Comparison of ENCODE assay signal across 1 mouse cellular context in the genomic region with DNA sequence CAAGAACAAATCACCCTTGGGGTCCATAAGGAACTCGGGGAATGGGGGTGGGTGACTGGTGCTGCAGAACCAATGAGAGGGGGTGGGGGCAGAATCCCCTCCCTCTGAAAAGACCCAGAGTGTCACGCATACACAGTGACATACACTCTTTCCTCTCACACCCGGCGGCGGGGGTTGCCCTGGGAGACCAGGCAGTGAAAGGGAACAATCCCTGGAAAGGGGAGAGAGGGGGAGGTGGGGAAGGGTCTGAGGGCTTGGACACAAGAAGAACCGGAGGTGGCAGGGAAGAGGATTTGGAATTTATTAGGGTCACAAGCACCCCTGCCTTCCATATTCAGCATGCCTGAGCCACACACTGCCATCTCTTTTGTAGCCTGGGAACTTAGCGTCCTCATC.
TF ChIP-seq lines count a peak whose summit lies in the region.

No protein-coding gene starts in this region.

TF ChIP-seq in MEL, 35 proteins besides CTCF, POLR2A, EP300 and RAD21:
- TF ChIP-seq USF1 (IDR thresholded peaks at IDR 0.05; ENCODE audit: low read depth, low read length) = no peak
- no peak for TF ChIP-seq UBTF (IDR thresholded peaks at IDR 0.05; ENCODE audit: borderline replicate concordance, insufficient read depth, low read depth, low read length)
- TF ChIP-seq ETS1 (IDR thresholded peaks at IDR 0.05; ENCODE audit: low read depth, low read length) = no peak
- TF ChIP-seq RCOR1 (IDR thresholded peaks at IDR 0.05; ENCODE audit: low read depth, low read length) = no peak
- no peak for TF ChIP-seq TBP (IDR thresholded peaks at IDR 0.05; ENCODE audit: low read depth, low read length)
TF ChIP-seq in MEL: peak in this region for 0.
